Mouse (Mus musculus): Measurements from ENCODE around the gene Gm49391. TPM values are rescaled to one million over a fixed set of nuclear protein-coding genes. Genes with fewer than 3 reads are reported as not detected.
"Not testable (repeated sequence)": the region's sequence is repeated elsewhere in the genome, so short reads cannot be mapped to it uniquely, and the experiment has no call there.

Gm49391 gene
- polyA plus RNA-seq (2015; fragmentation: Nextera tagmentation; extraction: Ambion mirVana): 1.2 and 2.3 TPM in 2 replicates

GRCm38 (mm10) chr13:60936500-60936901, at the start of gene Gm49391, which contains the start of gene Ctla2a:
Gene Gm49391 (minus strand): TSS chr13:60936571.
Gene Ctla2a (minus strand): TSS chr13:60936625.
- ATAC-seq (ENCODE audit: low read depth): no peak
- no peak within 1 kb of the TSS for H3K27ac ChIP-seq (replicated peaks)
- H3K4me1 ChIP-seq (replicated peaks): no peaks in the 10 kb centered on the region
- no peaks in the 10 kb centered on the region for H3K36me3 ChIP-seq
- H3K27me3 ChIP-seq: no peaks in the 10 kb centered on the region
- no peak within 1 kb of the TSS for H3K9ac ChIP-seq
- H3K4me2 ChIP-seq: no peak within 1 kb of the TSS
- H3K4me3 ChIP-seq: no peak within 1 kb of the TSS
- peaks cover 8% of the 10 kb centered on the region for H3K9me3 ChIP-seq
- WGBS: 69% methylated on average over 5 of the region's 5 CpGs

GRCm38 (mm10) chr13:60972319-60972718, 35.9 kb upstream of the Gm49391 start:
- ATAC-seq (ENCODE audit: low read depth); H3K36me3 ChIP-seq; H3K4me1 ChIP-seq (replicated peaks); H3K4me2 ChIP-seq; H3K27me3 ChIP-seq; H3K9me3 ChIP-seq; H3K27ac ChIP-seq (replicated peaks); H3K4me3 ChIP-seq; H3K9ac ChIP-seq: not testable (repeated sequence)
- WGBS: 68% methylated on average over 4 of the region's 4 CpGs

GRCm38 (mm10) chr13:60963985-60964384, 27.6 kb upstream of the Gm49391 start:
- H3K9me3 ChIP-seq: peaks cover 26% of the 10 kb centered on the region
- not testable (repeated sequence) for H3K4me1 ChIP-seq (replicated peaks); H3K27ac ChIP-seq (replicated peaks); ATAC-seq (ENCODE audit: low read depth); H3K27me3 ChIP-seq; H3K4me2 ChIP-seq; H3K4me3 ChIP-seq; H3K9ac ChIP-seq; H3K36me3 ChIP-seq
- 26% methylated on average over 5 of the region's 5 CpGs for WGBS

- no peak for ATAC-seq (ENCODE audit: low read depth)
- H3K36me3 ChIP-seq: no peaks in the 10 kb centered on the region
- no peak overlapping the region for H3K4me3 ChIP-seq
- no peaks in the 10 kb centered on the region for H3K27me3 ChIP-seq
- H3K4me2 ChIP-seq: no peak overlapping the region
- H3K4me1 ChIP-seq (replicated peaks): no peaks in the 10 kb centered on the region
- H3K9ac ChIP-seq: no peak overlapping the region
- H3K9me3 ChIP-seq: peaks cover 35% of the 10 kb centered on the region
- WGBS: 69% methylated on average over 5 of the region's 5 CpGs
- H3K27ac ChIP-seq (replicated peaks): no peak overlapping the region
Measured at GRCm38 (mm10) chr13:60961706-60962105, 25.3 kb upstream of the Gm49391 start.

- H3K9ac ChIP-seq; H3K36me3 ChIP-seq; H3K4me3 ChIP-seq; H3K4me2 ChIP-seq; H3K27ac ChIP-seq (replicated peaks); ATAC-seq (ENCODE audit: low read depth); H3K9me3 ChIP-seq; H3K27me3 ChIP-seq; H3K4me1 ChIP-seq (replicated peaks): not testable (repeated sequence)
- 73% methylated on average over 3 of the region's 3 CpGs for WGBS
Measured at GRCm38 (mm10) chr13:60941884-60942283, 5.5 kb upstream of the Gm49391 start, which contains the start of gene Tpbpa. Gene Tpbpa (minus strand): TSS chr13:60941984.

GRCm38 (mm10) chr13:60935490-60935889, 881 bp downstream of the Gm49391 start, which contains the start of gene Gm49393:
Gene Gm49393 (minus strand): TSS chr13:60935590.
- not testable (repeated sequence) for H3K4me2 ChIP-seq

GRCm38 (mm10) chr13:60904780-60905179, 31.6 kb downstream of the Gm49391 start, which contains the start of gene Tpbpb:
Gene Tpbpb (minus strand): TSS chr13:60904880.
- H3K9me3 ChIP-seq; H3K4me1 ChIP-seq (replicated peaks); H3K4me2 ChIP-seq; H3K4me3 ChIP-seq; H3K9ac ChIP-seq; ATAC-seq (ENCODE audit: low read depth); H3K27ac ChIP-seq (replicated peaks); H3K27me3 ChIP-seq; H3K36me3 ChIP-seq: not testable (repeated sequence)
- 95% methylated on average over 2 of the region's 2 CpGs for WGBS

More at GRCm38 (mm10) chr13:60935490-60935889, 881 bp downstream of the Gm49391 start, which contains the start of gene Gm49393:
- H3K4me3 ChIP-seq; H3K9me3 ChIP-seq; H3K9ac ChIP-seq; H3K36me3 ChIP-seq; H3K27ac ChIP-seq (replicated peaks); H3K27me3 ChIP-seq; ATAC-seq (ENCODE audit: low read depth); H3K4me1 ChIP-seq (replicated peaks): not testable (repeated sequence)
- 81% methylated on average over 2 of the region's 2 CpGs for WGBS

- 85% methylated on average over 3 of the region's 3 CpGs for WGBS
- ATAC-seq (ENCODE audit: low read depth): no peak
- Histone ChIP-seq H3K4me1 (replicated peaks) (no peaks in the 10 kb centered on the region), H3K9ac (no peak within 1 kb of the TSS), H3K27me3 (no peaks in the 10 kb centered on the region), H3K9me3 (peaks cover 10% of the 10 kb centered on the region; the same call in 1 of the 2 replicates), H3K36me3 (no peaks in the 10 kb centered on the region), H3K27ac (replicated peaks) (no peak within 1 kb of the TSS), H3K4me3 (no peak within 1 kb of the TSS), H3K4me2 (no peak within 1 kb of the TSS)
Measured at GRCm38 (mm10) chr13:60897328-60897727, 39.0 kb downstream of the Gm49391 start, which contains the start of gene Ctla2b. Gene Ctla2b (minus strand): TSS chr13:60897447.

- not testable (repeated sequence) for H3K4me3 ChIP-seq; H3K36me3 ChIP-seq; H3K9ac ChIP-seq; H3K4me2 ChIP-seq; H3K27me3 ChIP-seq; H3K27ac ChIP-seq (replicated peaks); H3K9me3 ChIP-seq; ATAC-seq (ENCODE audit: low read depth); H3K4me1 ChIP-seq (replicated peaks)
- WGBS: 87% methylated on average over 8 of the region's 8 CpGs
Measured at GRCm38 (mm10) chr13:60896794-60897193, 39.6 kb downstream of the Gm49391 start, which contains the start of gene Gm49392. Gene Gm49392 (minus strand): TSS chr13:60896894.

GRCm38 (mm10) chr13:60895406-60896160, 40.8 kb downstream of the Gm49391 start:
- no peaks in the 10 kb centered on the region for H3K36me3 ChIP-seq
- no peaks in the 10 kb centered on the region for H3K27me3 ChIP-seq
- peaks cover 6% of the 10 kb centered on the region; the same call in 1 of the 2 replicates for H3K9me3 ChIP-seq
- H3K4me2 ChIP-seq: no peak overlapping the region
- H3K27ac ChIP-seq (replicated peaks): no peak overlapping the region
- no peak for ATAC-seq (ENCODE audit: low read depth)
- H3K4me3 ChIP-seq: no peak overlapping the region
- H3K9ac ChIP-seq: no peak overlapping the region
- H3K4me1 ChIP-seq (replicated peaks): no peaks in the 10 kb centered on the region

- H3K4me2 ChIP-seq: no peak overlapping the region
- whole genome bisulfite sequencing: 92% methylated on average over 1 of the region's 1 CpGs
- ATAC-seq (ENCODE audit: low read depth): no peak
- no peak overlapping the region for H3K4me3 ChIP-seq
- H3K9me3 ChIP-seq: peaks cover 9% of the 10 kb centered on the region; the same call in 1 of the 2 replicates
- no peak overlapping the region for H3K27ac ChIP-seq (replicated peaks)
- H3K4me1 ChIP-seq (replicated peaks): no peaks in the 10 kb centered on the region
- H3K9ac ChIP-seq: no peak overlapping the region
- H3K36me3 ChIP-seq: no peaks in the 10 kb centered on the region
- H3K27me3 ChIP-seq: no peaks in the 10 kb centered on the region
Measured at GRCm38 (mm10) chr13:60892301-60892700, 44.1 kb downstream of the Gm49391 start.

- no peaks in the 10 kb centered on the region for H3K9me3 ChIP-seq
- H3K27ac ChIP-seq (replicated peaks): no peak within 1 kb of the TSS
- H3K4me3 ChIP-seq: no peak within 1 kb of the TSS
- H3K9ac ChIP-seq: no peak within 1 kb of the TSS
- no peaks in the 10 kb centered on the region for H3K36me3 ChIP-seq
- no peaks in the 10 kb centered on the region for H3K4me1 ChIP-seq (replicated peaks)
- H3K4me2 ChIP-seq: no peak within 1 kb of the TSS
- H3K27me3 ChIP-seq: no peaks in the 10 kb centered on the region
- WGBS: 77% methylated on average over 1 of the region's 1 CpGs
- ATAC-seq (ENCODE audit: low read depth): no peak
Measured at GRCm38 (mm10) chr13:60864281-60864680, 72.1 kb downstream of the Gm49391 start, which contains the start of gene 4930486L24Rik. Gene 4930486L24Rik (minus strand): TSS chr13:60864475.
